Mouse (Mus musculus): ENCODE results near the gene Tle2. TPM values are rescaled to one million over a fixed set of nuclear protein-coding genes. Genes with fewer than 3 reads are reported as not detected.

Tle2 gene
- polyA plus RNA-seq, 1 experiment from 2014 or later = 18.1 TPM

GRCm38 (mm10) chr10:81592631-81593030, 18.3 kb downstream of the Tle2 start:
- peaks cover 25% of the 10 kb centered on the region for H3K4me1 ChIP-seq
- no peaks in the 10 kb centered on the region for H3K36me3 ChIP-seq
- no peaks in the 10 kb centered on the region for H3K9me3 ChIP-seq
- WGBS = 79% methylated on average over 7 of the region's 7 CpGs
- peaks cover 52% of the 10 kb centered on the region for H3K27me3 ChIP-seq (replicated peaks)
- H3K4me3 ChIP-seq = no peak overlapping the region
- no peak for ATAC-seq (ENCODE audit: low FRiP score, low read depth)
- H3K4me2 ChIP-seq (replicated peaks) = no peak overlapping the region
- H3K9ac ChIP-seq = no peak overlapping the region
- no peak overlapping the region for H3K27ac ChIP-seq

- no peak overlapping the region for H3K9ac ChIP-seq
- no peaks in the 10 kb centered on the region for H3K36me3 ChIP-seq
- ATAC-seq (ENCODE audit: low FRiP score, low read depth) = no peak
- H3K9me3 ChIP-seq = no peaks in the 10 kb centered on the region
- no peak overlapping the region for H3K4me2 ChIP-seq (replicated peaks)
- no peak overlapping the region for H3K4me3 ChIP-seq
- 72% methylated on average over 4 of the region's 4 CpGs for WGBS
- H3K4me1 ChIP-seq = peaks cover 30% of the 10 kb centered on the region
- H3K27me3 ChIP-seq (replicated peaks) = peaks cover 51% of the 10 kb centered on the region
- no peak overlapping the region for H3K27ac ChIP-seq
Measured at GRCm38 (mm10) chr10:81593223-81593622, 18.9 kb downstream of the Tle2 start.

GRCm38 (mm10) chr10:81593935-81594334, 19.6 kb downstream of the Tle2 start:
- Histone ChIP-seq H3K4me3 (no peak overlapping the region), H3K4me1 (peaks cover 33% of the 10 kb centered on the region), H3K27me3 (replicated peaks) (peaks cover 58% of the 10 kb centered on the region), H3K9me3 (no peaks in the 10 kb centered on the region), H3K9ac (no peak overlapping the region), H3K36me3 (no peaks in the 10 kb centered on the region), H3K4me2 (replicated peaks) (no peak overlapping the region), H3K27ac (no peak overlapping the region)
- ATAC-seq (ENCODE audit: low FRiP score, low read depth) = no peak
- WGBS = 77% methylated on average over 18 of the region's 18 CpGs

- H3K27me3 ChIP-seq (replicated peaks) = peaks cover 61% of the 10 kb centered on the region
- H3K9me3 ChIP-seq = no peaks in the 10 kb centered on the region
- H3K36me3 ChIP-seq = no peaks in the 10 kb centered on the region
- H3K9ac ChIP-seq = 0 out of 2 replicates have a peak overlapping the region, but pooled peaks have one; percentile 13
- H3K4me1 ChIP-seq = peaks cover 34% of the 10 kb centered on the region
- 37% methylated on average over 5 of the region's 5 CpGs for WGBS
- ATAC-seq (ENCODE audit: low FRiP score, low read depth) = no peak
- H3K4me3 ChIP-seq = no peak overlapping the region
- peak overlapping the region; percentile 18; the same call in 1 of the 2 replicates for H3K4me2 ChIP-seq (replicated peaks)
- H3K27ac ChIP-seq = no peak overlapping the region
Measured at GRCm38 (mm10) chr10:81595599-81595998, 21.2 kb downstream of the Tle2 start.

- H3K36me3 ChIP-seq = no peaks in the 10 kb centered on the region
- peaks cover 43% of the 10 kb centered on the region for H3K4me1 ChIP-seq
- 0% methylated on average over 10 of the region's 10 CpGs for WGBS
- H3K9ac ChIP-seq = no peak overlapping the region
- H3K4me2 ChIP-seq (replicated peaks) = peak overlapping the region; percentile 46
- ATAC-seq (ENCODE audit: low FRiP score, low read depth) = peak; percentile 41
- H3K27me3 ChIP-seq (replicated peaks) = peaks cover 56% of the 10 kb centered on the region
- no peak overlapping the region for H3K27ac ChIP-seq
- H3K4me3 ChIP-seq = no peak overlapping the region
- H3K9me3 ChIP-seq = no peaks in the 10 kb centered on the region
Measured at GRCm38 (mm10) chr10:81596611-81597010, 22.2 kb downstream of the Tle2 start.

- Histone ChIP-seq H3K27ac (peak overlapping the region; percentile 23; the same call in 1 of the 2 replicates), H3K36me3 (no peaks in the 10 kb centered on the region), H3K27me3 (replicated peaks) (peaks cover 55% of the 10 kb centered on the region), H3K4me3 (no peak overlapping the region), H3K9me3 (no peaks in the 10 kb centered on the region), H3K9ac (no peak overlapping the region), H3K4me2 (replicated peaks) (peak overlapping the region; percentile 46), H3K4me1 (peaks cover 47% of the 10 kb centered on the region)
- ATAC-seq (ENCODE audit: low FRiP score, low read depth) = peak; percentile 43
- 5% methylated on average over 12 of the region's 12 CpGs for WGBS
Measured at GRCm38 (mm10) chr10:81597137-81597950, 23.0 kb downstream of the Tle2 start.

GRCm38 (mm10) chr10:81598342-81598741, 24.0 kb downstream of the Tle2 start:
- H3K9me3 ChIP-seq = no peaks in the 10 kb centered on the region
- no peak for ATAC-seq (ENCODE audit: low FRiP score, low read depth)
- H3K4me1 ChIP-seq = peaks cover 52% of the 10 kb centered on the region
- no peak overlapping the region for H3K4me2 ChIP-seq (replicated peaks)
- no peaks in the 10 kb centered on the region for H3K36me3 ChIP-seq
- no peak overlapping the region for H3K27ac ChIP-seq
- WGBS = 34% methylated on average over 3 of the region's 3 CpGs
- peaks cover 51% of the 10 kb centered on the region for H3K27me3 ChIP-seq (replicated peaks)
- H3K9ac ChIP-seq = no peak overlapping the region
- H3K4me3 ChIP-seq = no peak overlapping the region

- Histone ChIP-seq H3K4me1 (peaks cover 52% of the 10 kb centered on the region), H3K4me3 (no peak overlapping the region), H3K9me3 (no peaks in the 10 kb centered on the region), H3K36me3 (no peaks in the 10 kb centered on the region), H3K4me2 (replicated peaks) (no peak overlapping the region), H3K9ac (no peak overlapping the region), H3K27me3 (replicated peaks) (peaks cover 47% of the 10 kb centered on the region), H3K27ac (no peak overlapping the region)
- WGBS = 53% methylated on average over 6 of the region's 6 CpGs
- ATAC-seq (ENCODE audit: low FRiP score, low read depth) = no peak
Measured at GRCm38 (mm10) chr10:81598871-81599270, 24.5 kb downstream of the Tle2 start.

GRCm38 (mm10) chr10:81599630-81600029, 25.3 kb downstream of the Tle2 start:
- H3K27ac ChIP-seq = no peak overlapping the region
- no peak overlapping the region for H3K4me3 ChIP-seq
- H3K27me3 ChIP-seq (replicated peaks) = peaks cover 39% of the 10 kb centered on the region
- no peak overlapping the region for H3K9ac ChIP-seq
- 81% methylated on average over 5 of the region's 5 CpGs for WGBS
- no peak overlapping the region for H3K4me2 ChIP-seq (replicated peaks)
- no peaks in the 10 kb centered on the region for H3K36me3 ChIP-seq
- H3K9me3 ChIP-seq = no peaks in the 10 kb centered on the region
- ATAC-seq (ENCODE audit: low FRiP score, low read depth) = no peak
- peaks cover 52% of the 10 kb centered on the region for H3K4me1 ChIP-seq

GRCm38 (mm10) chr10:81600096-81600495, 25.7 kb downstream of the Tle2 start:
- Histone ChIP-seq H3K9me3 (no peaks in the 10 kb centered on the region), H3K27me3 (replicated peaks) (peaks cover 35% of the 10 kb centered on the region), H3K27ac (no peak overlapping the region), H3K4me2 (replicated peaks) (no peak overlapping the region), H3K9ac (no peak overlapping the region), H3K36me3 (no peaks in the 10 kb centered on the region), H3K4me1 (peaks cover 56% of the 10 kb centered on the region), H3K4me3 (no peak overlapping the region)
- ATAC-seq (ENCODE audit: low FRiP score, low read depth) = no peak
- WGBS = 49% methylated on average over 10 of the region's 10 CpGs

GRCm38 (mm10) chr10:81600738-81601203, 26.4 kb downstream of the Tle2 start, which contains the start of gene Tle6:
TSS of gene Tle6 (minus strand) at chr10:81601073.
- peak within 1 kb of the TSS; percentile 10; the same call in 1 of the 2 replicates for H3K4me3 ChIP-seq
- H3K36me3 ChIP-seq = no peaks in the 10 kb centered on the region
- H3K4me2 ChIP-seq (replicated peaks) = peak within 1 kb of the TSS; percentile 51
- ATAC-seq (ENCODE audit: low FRiP score, low read depth) = peak; percentile 64
- peaks cover 28% of the 10 kb centered on the region for H3K27me3 ChIP-seq (replicated peaks)
- H3K27ac ChIP-seq = no peak within 1 kb of the TSS
- H3K4me1 ChIP-seq = peaks cover 52% of the 10 kb centered on the region
- under 1% methylated on average over 28 of the region's 28 CpGs for WGBS
- H3K9ac ChIP-seq = no peak within 1 kb of the TSS
- no peaks in the 10 kb centered on the region for H3K9me3 ChIP-seq

GRCm38 (mm10) chr10:81601396-81601905, 27.1 kb downstream of the Tle2 start:
- ATAC-seq (ENCODE audit: low FRiP score, low read depth) = no peak
- Histone ChIP-seq H3K9ac (no peak overlapping the region), H3K4me3 (0 out of 2 replicates have a peak overlapping the region, but pooled peaks have one; percentile 10), H3K4me2 (replicated peaks) (peak overlapping the region; percentile 51), H3K27me3 (replicated peaks) (peaks cover 24% of the 10 kb centered on the region), H3K9me3 (no peaks in the 10 kb centered on the region), H3K27ac (no peak overlapping the region), H3K4me1 (peaks cover 46% of the 10 kb centered on the region), H3K36me3 (no peaks in the 10 kb centered on the region)
- 29% methylated on average over 7 of the region's 7 CpGs for WGBS
